Mouse (Mus musculus) bone marrow, adult 2 months (tissue): Measurements from ENCODE around the gene Pepd.

Source experiments
- CTCF ChIP-seq: fragments of 200-500 bp; IDR thresholded peaks from 2 replicates; pipeline ENCODE4 v1.5.1; 2011; ENCODE audit warnings: low read length, control low read depth; ENCODE audit not compliant: control insufficient read depth, insufficient read depth
- POLR2A ChIP-seq: fragments of 200-500 bp; IDR thresholded peaks from 2 replicates; pipeline ENCODE4 v1.6.1; 2011; ENCODE audit warnings: low read depth, mild to moderate bottlenecking, control low read depth, low read length, borderline replicate concordance; ENCODE audit not compliant: control insufficient read depth

- TF ChIP-seq CTCF (no peak), POLR2A (no peak)
Measured at GRCm38 (mm10) chr7:34975913-34976312, 63.7 kb downstream of the Pepd start.
